Mouse (Mus musculus): Measurements from ENCODE around the gene Utp11. TPM values are rescaled to one million over a fixed set of nuclear protein-coding genes. Genes with fewer than 3 reads are reported as not detected.

The Utp11 gene
- polyA plus RNA-seq, 1 experiment from 2014 or later, result 29.6 TPM

- 54% methylated on average over 3 of the region's 3 CpGs for WGBS
- Histone ChIP-seq H3K4me1 (replicated peaks; ENCODE audit: control insufficient read depth, insufficient read depth, low read length) (no peaks in the 10 kb centered on the region), H3K9ac (ENCODE audit: low read depth, low read length) (peak overlapping the region; percentile 74), H3K27me3 (replicated peaks; ENCODE audit: control insufficient read depth, insufficient read depth, low read length) (no peaks in the 10 kb centered on the region), H3K9me3 (ENCODE audit: control insufficient read depth) (no peaks in the 10 kb centered on the region), H3K27ac (ENCODE audit: low read depth, low read length) (no peak overlapping the region), H3K36me3 (ENCODE audit: control insufficient read depth, insufficient read depth) (0 out of 2 replicates have a peak, but pooled peaks cover 5% of the 10 kb centered on the region), H3K4me2 (replicated peaks; ENCODE audit: low read depth) (peak overlapping the region; percentile 77), H3K4me3 (ENCODE audit: low read depth, low read length) (peak overlapping the region; percentile 62)
- no peak for TF ChIP-seq CTCF (IDR thresholded peaks at IDR 0.05; ENCODE audit: low read depth)
- no peak for ATAC-seq
These were observed 961 bp downstream of the Utp11 start for GRCm38 (mm10) chr4:124692416-124692861.

GRCm38 (mm10) chr4:124691455-124691854 is 1.9 kb downstream of the Utp11 start:
- WGBS, result 84% methylated on average over 8 of the region's 8 CpGs
- ATAC-seq, result no peak
- H3K9ac ChIP-seq (ENCODE audit: low read depth, low read length), result no peak overlapping the region
- H3K4me1 ChIP-seq (replicated peaks; ENCODE audit: control insufficient read depth, insufficient read depth, low read length), result no peaks in the 10 kb centered on the region
- no peak overlapping the region for H3K4me2 ChIP-seq (replicated peaks; ENCODE audit: low read depth)
- H3K27me3 ChIP-seq (replicated peaks; ENCODE audit: control insufficient read depth, insufficient read depth, low read length), result no peaks in the 10 kb centered on the region
- H3K4me3 ChIP-seq (ENCODE audit: low read depth, low read length), result no peak overlapping the region
- H3K36me3 ChIP-seq (ENCODE audit: control insufficient read depth, insufficient read depth), result 0 out of 2 replicates have a peak, but pooled peaks cover 5% of the 10 kb centered on the region
- no peaks in the 10 kb centered on the region for H3K9me3 ChIP-seq (ENCODE audit: control insufficient read depth)
- H3K27ac ChIP-seq (ENCODE audit: low read depth, low read length), result no peak overlapping the region
- no peak for TF ChIP-seq CTCF (IDR thresholded peaks at IDR 0.05; ENCODE audit: low read depth)

- Histone ChIP-seq H3K9me3 (ENCODE audit: control insufficient read depth) (no peaks in the 10 kb centered on the region), H3K4me1 (replicated peaks; ENCODE audit: control insufficient read depth, insufficient read depth, low read length) (no peaks in the 10 kb centered on the region), H3K36me3 (ENCODE audit: control insufficient read depth, insufficient read depth) (peaks cover 31% of the 10 kb centered on the region), H3K4me3 (ENCODE audit: low read depth, low read length) (no peak overlapping the region), H3K27me3 (replicated peaks; ENCODE audit: control insufficient read depth, insufficient read depth, low read length) (no peaks in the 10 kb centered on the region), H3K9ac (ENCODE audit: low read depth, low read length) (no peak overlapping the region), H3K27ac (ENCODE audit: low read depth, low read length) (no peak overlapping the region), H3K4me2 (replicated peaks; ENCODE audit: low read depth) (no peak overlapping the region)
- no peak for ATAC-seq
- WGBS, result 75% methylated on average over 8 of the region's 8 CpGs
- TF ChIP-seq CTCF (IDR thresholded peaks at IDR 0.05; ENCODE audit: low read depth), result no peak
These were observed 7.5 kb downstream of the Utp11 start for GRCm38 (mm10) chr4:124685897-124686402.

GRCm38 (mm10) chr4:124685453-124685852 is 7.9 kb downstream of the Utp11 start:
- Histone ChIP-seq H3K36me3 (ENCODE audit: control insufficient read depth, insufficient read depth) (peaks cover 35% of the 10 kb centered on the region), H3K27me3 (replicated peaks; ENCODE audit: control insufficient read depth, insufficient read depth, low read length) (no peaks in the 10 kb centered on the region), H3K4me2 (replicated peaks; ENCODE audit: low read depth) (no peak overlapping the region), H3K9me3 (ENCODE audit: control insufficient read depth) (no peaks in the 10 kb centered on the region), H3K4me1 (replicated peaks; ENCODE audit: control insufficient read depth, insufficient read depth, low read length) (no peaks in the 10 kb centered on the region), H3K4me3 (ENCODE audit: low read depth, low read length) (no peak overlapping the region), H3K9ac (ENCODE audit: low read depth, low read length) (no peak overlapping the region), H3K27ac (ENCODE audit: low read depth, low read length) (no peak overlapping the region)
- no peak for ATAC-seq
- no peak for TF ChIP-seq CTCF (IDR thresholded peaks at IDR 0.05; ENCODE audit: low read depth)
- 84% methylated on average over 8 of the region's 8 CpGs for WGBS

- Histone ChIP-seq H3K4me2 (replicated peaks; ENCODE audit: low read depth) (no peak overlapping the region), H3K27me3 (replicated peaks; ENCODE audit: control insufficient read depth, insufficient read depth, low read length) (no peaks in the 10 kb centered on the region), H3K4me3 (ENCODE audit: low read depth, low read length) (no peak overlapping the region), H3K4me1 (replicated peaks; ENCODE audit: control insufficient read depth, insufficient read depth, low read length) (no peaks in the 10 kb centered on the region), H3K9ac (ENCODE audit: low read depth, low read length) (no peak overlapping the region), H3K36me3 (ENCODE audit: control insufficient read depth, insufficient read depth) (peaks cover 39% of the 10 kb centered on the region), H3K27ac (ENCODE audit: low read depth, low read length) (no peak overlapping the region), H3K9me3 (ENCODE audit: control insufficient read depth) (no peaks in the 10 kb centered on the region)
- TF ChIP-seq CTCF (IDR thresholded peaks at IDR 0.05; ENCODE audit: low read depth), result peak; percentile 46
- ATAC-seq, result no peak
- WGBS, result 77% methylated on average over 4 of the region's 4 CpGs
These were observed 8.4 kb downstream of the Utp11 start for GRCm38 (mm10) chr4:124685004-124685403.

- no peak overlapping the region for H3K4me2 ChIP-seq (replicated peaks; ENCODE audit: low read depth)
- H3K4me1 ChIP-seq (replicated peaks; ENCODE audit: control insufficient read depth, insufficient read depth, low read length), result no peaks in the 10 kb centered on the region
- TF ChIP-seq CTCF (IDR thresholded peaks at IDR 0.05; ENCODE audit: low read depth), result no peak
- no peaks in the 10 kb centered on the region for H3K9me3 ChIP-seq (ENCODE audit: control insufficient read depth)
- no peaks in the 10 kb centered on the region for H3K27me3 ChIP-seq (replicated peaks; ENCODE audit: control insufficient read depth, insufficient read depth, low read length)
- H3K36me3 ChIP-seq (ENCODE audit: control insufficient read depth, insufficient read depth), result peaks cover 54% of the 10 kb centered on the region
- H3K9ac ChIP-seq (ENCODE audit: low read depth, low read length), result no peak overlapping the region
- no peak for ATAC-seq
- H3K4me3 ChIP-seq (ENCODE audit: low read depth, low read length), result no peak overlapping the region
- WGBS, result 63% methylated on average over 4 of the region's 4 CpGs
- no peak overlapping the region for H3K27ac ChIP-seq (ENCODE audit: low read depth, low read length)
These were observed 9.9 kb downstream of the Utp11 start for GRCm38 (mm10) chr4:124683474-124683873.

- Histone ChIP-seq H3K4me3 (ENCODE audit: low read depth, low read length) (no peak overlapping the region), H3K4me1 (replicated peaks; ENCODE audit: control insufficient read depth, insufficient read depth, low read length) (no peaks in the 10 kb centered on the region), H3K27me3 (replicated peaks; ENCODE audit: control insufficient read depth, insufficient read depth, low read length) (no peaks in the 10 kb centered on the region), H3K9ac (ENCODE audit: low read depth, low read length) (no peak overlapping the region), H3K36me3 (ENCODE audit: control insufficient read depth, insufficient read depth) (peaks cover 58% of the 10 kb centered on the region), H3K4me2 (replicated peaks; ENCODE audit: low read depth) (no peak overlapping the region), H3K9me3 (ENCODE audit: control insufficient read depth) (no peaks in the 10 kb centered on the region), H3K27ac (ENCODE audit: low read depth, low read length) (no peak overlapping the region)
- TF ChIP-seq CTCF (IDR thresholded peaks at IDR 0.05; ENCODE audit: low read depth), result peak; percentile 73
- 52% methylated on average over 7 of the region's 7 CpGs for WGBS
- no peak for ATAC-seq
These were observed 11.1 kb downstream of the Utp11 start for GRCm38 (mm10) chr4:124682270-124682669.
